Mouse (Mus musculus) kidney, adult 2 months (tissue): ENCODE data around the gene Kif5c.

ENCODE experiments used
- CTCF ChIP-seq: fragments of 200-500 bp; conservative IDR thresholded peaks from 2 replicates; pipeline ENCODE4 v1.5.1; 2011; ENCODE audit warnings: low read depth, mild to moderate bottlenecking, control low read depth, low read length, moderate library complexity, mixed read lengths; ENCODE audit not compliant: insufficient read depth, insufficient read length
- POLR2A ChIP-seq: fragments of 200-500 bp; IDR thresholded peaks from one replicate; pipeline ENCODE4 v1.6.1; 2011; ENCODE audit warnings: low read depth, low read length, control low read depth

DNA sequence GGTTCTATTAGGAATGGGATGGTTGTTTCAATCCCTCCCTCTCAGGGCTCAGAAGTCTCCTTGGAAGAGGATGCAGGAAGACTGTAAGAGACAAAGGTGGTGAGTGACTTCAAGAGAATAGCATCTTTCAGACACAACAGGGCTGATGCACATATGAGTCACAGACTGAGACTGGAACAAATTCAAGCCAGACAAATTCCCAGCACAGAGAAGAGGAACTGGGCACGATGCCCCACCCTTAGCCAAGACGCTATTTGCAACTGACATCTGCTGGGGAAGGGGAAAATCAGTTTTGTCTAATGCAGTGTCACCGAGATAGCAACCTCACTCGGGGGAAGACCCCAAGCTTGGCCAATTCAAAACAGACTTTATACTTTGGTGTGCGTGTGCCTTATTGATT lies 9.5 kb upstream of the Kif5c start:
- TF ChIP-seq POLR2A = no peak
- TF ChIP-seq CTCF = no peak
